Mouse (Mus musculus) lung, adult 2 months (tissue): ENCODE data around the gene Xpr1. TPM values are rescaled to one million over a fixed set of nuclear protein-coding genes. Genes with fewer than 3 reads are reported as not detected.

Experiments
- DNase-seq: peaks from one replicate; pipeline ENCODE4 v3.0.0; 2022
- H3K4me1 ChIP-seq: fragments of 200-500 bp; 2 replicates; pipeline ENCODE4 v1.6.1; 2011; ENCODE audit warnings: low read length; ENCODE audit not compliant: control insufficient read depth, insufficient read depth
- H3K4me3 ChIP-seq: fragments of 200-500 bp; replicated peaks from 2 replicates; pipeline ENCODE3; 2011; ENCODE audit warnings: low read depth, mild to moderate bottlenecking, control low read depth, low read length; ENCODE audit errors: extremely low read depth
- CTCF ChIP-seq: fragments of 200-500 bp; IDR thresholded peaks from 2 replicates; pipeline ENCODE4 v1.5.1; 2011; ENCODE audit warnings: mild to moderate bottlenecking, low read length, control low read depth; ENCODE audit not compliant: insufficient read depth
- POLR2A ChIP-seq: fragments of 200-500 bp; IDR thresholded peaks from 2 replicates; pipeline ENCODE4 v1.6.1; 2011; ENCODE audit warnings: low read depth, mild to moderate bottlenecking, control low read depth, low read length, borderline replicate concordance; ENCODE audit errors: extremely low read depth
- WGBS: fragments of 180-500 bp; shearing (Covaris S2); methylation state at CpG from one replicate; pipeline ENCODE4 v1.1.7; 2018; 5-methylcytosine and 5-hydroxymethylcytosine counted together
- polyA plus RNA-seq: library from polyadenylated mRNA; depleted of rRNA; stranded (reverse); fragments of >200 nt; gene quantifications from 2 replicates; pipeline ENCODE4 v1.2.3, GENCODE M21; 2012

The Xpr1 gene
- polyA plus RNA-seq, 1 experiment: 11.4 TPM

DNA sequence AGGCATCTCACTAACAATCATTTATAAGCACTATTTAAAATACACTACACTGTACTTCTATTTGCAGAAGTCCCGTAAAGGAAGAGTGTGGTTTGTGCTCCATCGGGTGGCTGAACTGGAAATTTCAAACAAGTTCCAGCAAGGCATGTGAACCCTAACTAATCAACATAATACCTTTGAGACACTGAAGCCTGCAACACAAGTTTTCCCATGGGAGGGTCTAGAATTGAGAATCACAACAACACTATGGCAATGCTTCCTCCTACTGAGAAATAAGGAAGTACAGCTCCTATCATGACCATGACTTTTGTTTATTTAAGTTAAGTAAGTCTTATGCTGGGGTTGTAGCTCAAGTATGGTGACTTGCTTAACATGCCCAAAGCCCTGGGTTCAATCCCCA lies 4.5 kb downstream of the Xpr1 start:
- H3K4me3 ChIP-seq: no peak overlapping the region
- DNase-seq: no peak
- peaks cover 5% of the 10 kb centered on the region for H3K4me1 ChIP-seq
- WGBS: 51% methylated on average over 2 of the region's 2 CpGs
- no peak for TF ChIP-seq POLR2A
- TF ChIP-seq CTCF: no peak

DNA sequence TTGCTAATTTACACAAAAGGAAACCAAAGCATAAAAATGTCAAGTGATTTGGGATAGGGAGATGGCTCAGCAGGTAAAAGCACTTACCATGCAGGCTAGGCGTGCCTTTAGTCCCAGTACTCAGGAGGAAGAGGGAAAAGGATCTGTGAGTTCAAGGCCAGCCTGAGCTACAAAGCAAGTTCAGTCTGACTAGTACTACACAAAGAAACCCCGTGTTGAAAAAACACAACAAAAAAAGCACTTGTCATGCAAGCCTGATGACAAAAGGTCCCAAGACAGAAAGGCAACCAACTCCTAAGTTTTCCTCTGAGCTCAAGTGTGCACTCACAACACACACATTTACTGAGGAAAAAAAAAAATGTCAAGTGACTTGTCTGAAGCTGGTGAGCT lies 8.6 kb downstream of the Xpr1 start:
- H3K4me1 ChIP-seq: peaks cover 2% of the 10 kb centered on the region; the same call in 1 of the 2 replicates
- TF ChIP-seq POLR2A (no peak), CTCF (no peak)
- 67% methylated on average over 2 of the region's 2 CpGs for WGBS
- DNase-seq: no peak
- no peak overlapping the region for H3K4me3 ChIP-seq

- no peak for TF ChIP-seq POLR2A
- TF ChIP-seq CTCF: no peak
- DNase-seq: no peak
- 73% methylated on average over 11 of the region's 11 CpGs for WGBS
- no peak overlapping the region for H3K4me3 ChIP-seq
- H3K4me1 ChIP-seq: no peaks in the 10 kb centered on the region
These were observed 9.3 kb downstream of the Xpr1 start for GRCm38 (mm10) chr1:155407697-155408576.

GRCm38 (mm10) chr1:155400056-155400455 lies 17.2 kb downstream of the Xpr1 start:
- 67% methylated on average over 4 of the region's 4 CpGs for WGBS
- H3K4me3 ChIP-seq: no peak overlapping the region
- DNase-seq: no peak
- H3K4me1 ChIP-seq: peaks cover 2% of the 10 kb centered on the region; the same call in 1 of the 2 replicates
- TF ChIP-seq CTCF (no peak), POLR2A (no peak)

DNA sequence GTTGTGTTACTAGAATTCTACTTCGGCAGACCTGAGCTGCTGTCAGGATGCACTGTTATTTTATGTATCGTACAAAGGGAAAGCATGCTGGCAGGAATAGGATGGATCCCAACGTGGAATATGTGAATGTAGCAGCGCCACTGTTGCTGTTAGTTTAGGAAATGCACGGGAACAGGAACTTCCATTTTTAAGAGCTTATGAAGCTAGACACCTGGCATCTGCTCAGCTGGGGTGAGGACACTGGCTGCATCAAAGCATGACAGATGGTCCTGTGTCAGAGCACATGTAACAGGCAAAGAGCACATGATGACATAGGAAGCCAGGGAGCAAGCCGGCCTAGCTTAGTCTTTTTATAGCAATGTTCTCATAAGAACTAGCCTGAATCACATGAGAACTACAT lies 22.4 kb downstream of the Xpr1 start:
- no peaks in the 10 kb centered on the region for H3K4me1 ChIP-seq
- H3K4me3 ChIP-seq: no peak overlapping the region
- 56% methylated on average over 6 of the region's 6 CpGs for WGBS
- DNase-seq: no peak
- TF ChIP-seq POLR2A: no peak
- no peak for TF ChIP-seq CTCF

- DNase-seq: no peak
- TF ChIP-seq POLR2A: no peak
- 45% methylated on average over 2 of the region's 2 CpGs for WGBS
- no peaks in the 10 kb centered on the region for H3K4me1 ChIP-seq
- no peak overlapping the region for H3K4me3 ChIP-seq
These were observed 23.2 kb downstream of the Xpr1 start for GRCm38 (mm10) chr1:155394021-155394420.

DNA sequence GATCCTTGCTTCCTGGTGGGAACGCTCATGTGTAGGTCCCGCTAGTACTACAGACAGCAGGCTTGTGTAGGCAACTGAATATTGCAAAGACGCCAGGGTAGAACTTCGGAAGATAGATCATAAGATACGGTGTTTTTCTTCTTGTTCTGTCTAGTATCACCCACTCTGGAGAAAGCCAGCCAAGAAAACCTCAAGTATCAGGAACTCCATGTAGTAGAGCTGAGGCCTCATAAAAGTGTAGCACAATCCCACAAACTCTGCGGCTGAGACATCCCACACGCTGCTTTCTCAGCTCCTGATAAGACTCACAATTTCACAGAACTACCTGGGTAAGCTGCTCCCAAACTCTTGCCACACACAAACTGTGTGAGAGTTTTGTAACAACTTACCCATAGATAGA lies 24.4 kb downstream of the Xpr1 start:
- TF ChIP-seq POLR2A: no peak
- TF ChIP-seq CTCF: no peak
- Histone ChIP-seq H3K4me3 (no peak overlapping the region), H3K4me1 (no peaks in the 10 kb centered on the region)
- WGBS: 91% methylated on average over 7 of the region's 7 CpGs
- no peak for DNase-seq

- TF ChIP-seq CTCF (no peak), POLR2A (no peak)
- DNase-seq: no peak
- 59% methylated on average over 4 of the region's 4 CpGs for WGBS
- H3K4me1 ChIP-seq: no peaks in the 10 kb centered on the region
- no peak overlapping the region for H3K4me3 ChIP-seq
These were observed 25.7 kb downstream of the Xpr1 start for GRCm38 (mm10) chr1:155391537-155391936.

- 47% methylated on average over 1 of the region's 1 CpGs for WGBS
- Histone ChIP-seq H3K4me1 (no peaks in the 10 kb centered on the region), H3K4me3 (no peak overlapping the region)
- TF ChIP-seq POLR2A (no peak), CTCF (no peak)
- no peak for DNase-seq
These were observed 28.8 kb downstream of the Xpr1 start for GRCm38 (mm10) chr1:155388418-155388817.

DNA sequence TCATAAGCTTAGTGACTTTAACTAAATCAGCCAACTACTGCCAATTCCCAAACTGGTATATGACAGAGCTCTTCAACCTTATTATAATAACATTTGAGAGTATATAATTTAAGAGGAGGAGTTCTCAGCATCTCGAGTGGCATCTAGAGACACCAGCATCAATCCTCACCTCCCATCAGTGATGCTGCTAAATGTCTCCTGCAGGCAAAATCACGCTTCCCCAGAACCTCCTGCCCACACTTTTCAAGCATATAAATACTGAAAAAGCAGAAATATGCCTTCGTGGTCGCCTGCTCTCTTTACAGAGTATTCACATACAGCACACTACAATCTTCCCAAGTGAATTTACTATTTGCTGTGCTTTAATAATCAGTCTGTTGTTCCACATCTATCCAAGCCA lies 30.7 kb downstream of the Xpr1 start:
- 91% methylated on average over 4 of the region's 4 CpGs for WGBS
- TF ChIP-seq POLR2A (no peak), CTCF (no peak)
- no peak for DNase-seq
- no peak overlapping the region for H3K4me3 ChIP-seq
- H3K4me1 ChIP-seq: no peaks in the 10 kb centered on the region
